Mouse (Mus musculus): ENCODE results near the gene Rrh.

DNA sequence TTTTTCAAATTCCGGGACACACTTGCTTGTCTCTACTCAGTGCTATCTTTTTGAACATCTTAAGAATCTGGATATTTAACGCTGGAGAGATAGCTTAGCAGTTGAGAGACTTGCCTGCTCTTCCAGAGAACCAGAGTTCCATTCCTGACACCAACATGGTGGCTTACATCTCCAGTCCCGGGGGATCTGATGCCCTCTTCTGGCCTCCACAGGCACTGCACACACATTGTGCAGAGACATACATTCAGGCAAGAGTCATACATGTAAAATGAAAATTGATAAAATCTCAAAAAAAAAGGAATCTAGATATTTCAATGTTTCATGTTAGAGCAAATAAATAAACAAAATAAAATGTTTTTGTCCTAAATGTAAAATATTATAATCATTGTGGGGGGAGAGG lies 39.6 kb downstream of the Rrh start:
- TF ChIP-seq MXI1 (IDR thresholded peaks at IDR 0.05; ENCODE audit: low read depth, low read length) (no peak), ZMIZ1 (IDR thresholded peaks at IDR 0.05; ENCODE audit: low read depth, low read length) (no peak), POLR2AphosphoS2 (IDR thresholded peaks at IDR 0.05; ENCODE audit: low read depth, low read length) (no peak), ELF1 (IDR thresholded peaks at IDR 0.05; ENCODE audit: low read depth, low read length) (no peak), USF1 (IDR thresholded peaks at IDR 0.05; ENCODE audit: low read depth, low read length) (no peak), CTCF (conservative IDR thresholded peaks at IDR 0.05 in 1 of 2, IDR thresholded peaks at IDR 0.05 in 1 of 2; ENCODE audit: low read depth in 2 of 2, low read length in 2 of 2) (0 out of 4 replicates have a peak, but pooled peaks of 1 of the 2 experiments have one; percentile 22), POLR2A (IDR thresholded peaks at IDR 0.05; ENCODE audit: low read depth, low read length) (no peak), ZNF384 (IDR thresholded peaks at IDR 0.05; ENCODE audit: low read depth, low read length) (no peak), MAZ (IDR thresholded peaks at IDR 0.05; ENCODE audit: low read depth, low read length) (no peak), MEF2A (IDR thresholded peaks at IDR 0.05; ENCODE audit: borderline replicate concordance, low read depth, low read length) (no peak), MAX (IDR thresholded peaks at IDR 0.05; ENCODE audit: low read length) (no peak), KAT2A (IDR thresholded peaks at IDR 0.05; ENCODE audit: insufficient replicate concordance, low read length) (no peak), E2F4 (IDR thresholded peaks at IDR 0.05; ENCODE audit: insufficient replicate concordance, low read depth, low read length) (no peak), MAFK (IDR thresholded peaks at IDR 0.05; ENCODE audit: insufficient replicate concordance, low read length) (no peak)
